Mouse (Mus musculus) intestine, postnatal 0 days (tissue): Measurements from ENCODE around the gene Pde5a. TPM values are rescaled to one million over a fixed set of nuclear protein-coding genes. Genes with fewer than 3 reads are reported as not detected.

ENCODE experiments used
- ATAC-seq: fragments of 200-750 bp; cut with Nextera tagmentation; 2 replicates; pipeline ENCODE4 v1.8.0; 2017; ENCODE audit warnings: mild to moderate bottlenecking, moderate TSS enrichment, moderate library complexity
- H3K27ac ChIP-seq: fragments of 300-500 bp; sonication (generic); 2 replicates; pipeline ENCODE4 v1.5.1; 2014; ENCODE audit warnings: mild to moderate bottlenecking, low read depth, low read length, moderate library complexity
- H3K27me3 ChIP-seq: fragments of 300-500 bp; sonication (generic); replicated peaks from 2 replicates; pipeline ENCODE4 v1.6.1; 2014; ENCODE audit warnings: low read length, mixed read lengths; ENCODE audit not compliant: control insufficient read depth, insufficient read depth
- H3K36me3 ChIP-seq: fragments of 300-500 bp; sonication (generic); 2 replicates; pipeline ENCODE4 v1.6.1; 2014; ENCODE audit warnings: mild to moderate bottlenecking, moderate library complexity; ENCODE audit not compliant: control insufficient read depth, insufficient read depth
- H3K4me1 ChIP-seq: fragments of 300-500 bp; sonication (generic); replicated peaks from 2 replicates; pipeline ENCODE4 v1.6.1; 2014; ENCODE audit warnings: antibody characterized with exemption, low read length, mixed read lengths; ENCODE audit not compliant: control insufficient read depth, insufficient read depth
- H3K4me2 ChIP-seq: fragments of 300-500 bp; sonication (generic); replicated peaks from 2 replicates; pipeline ENCODE4 v1.6.1; 2014; ENCODE audit warnings: low read depth, mild to moderate bottlenecking, moderate library complexity
- H3K4me3 ChIP-seq: fragments of 300-500 bp; sonication (generic); 2 replicates; pipeline ENCODE4 v1.5.1; 2014; ENCODE audit warnings: low read depth, low read length
- H3K9ac ChIP-seq: fragments of 300-500 bp; sonication (generic); 2 replicates; pipeline ENCODE4 v1.6.1; 2014; ENCODE audit warnings: mild to moderate bottlenecking, low read depth, low read length
- H3K9me3 ChIP-seq: fragments of 300-500 bp; sonication (generic); 2 replicates; pipeline ENCODE4 v1.6.1; 2016; ENCODE audit warnings: mixed run types; ENCODE audit not compliant: control insufficient read depth
- CTCF ChIP-seq: sonication (generic); IDR thresholded peaks from 2 replicates; pipeline ENCODE4 v1.5.1; 2016; ENCODE audit warnings: low read depth, mild to moderate bottlenecking, control low read depth, antibody characterized with exemption, moderate library complexity
- WGBS: fragments of 180-500 bp; shearing (Covaris S2); extraction: QIAGEN DNeasy Blood & Tissue Kit; methylation state at CpG from one replicate; pipeline ENCODE4 v1.1.7; 2014; 5-methylcytosine and 5-hydroxymethylcytosine counted together
- polyA plus RNA-seq: library from polyadenylated mRNA; unstranded; fragments of >200 nt; fragmentation: Nextera tagmentation; extraction: Ambion mirVana; gene quantifications from 2 replicates; pipeline ENCODE4 v1.2.1, GENCODE M21; 2015

The Pde5a gene
- polyA plus RNA-seq, 1 experiment from 2014 or later, result 9.0 TPM

GRCm38 (mm10) chr3:122696672-122697071 is 32.1 kb upstream of the Pde5a start:
- Histone ChIP-seq H3K27me3 (no peaks in the 10 kb centered on the region), H3K4me2 (no peak overlapping the region), H3K27ac (no peak overlapping the region), H3K9ac (no peak overlapping the region), H3K4me3 (no peak overlapping the region), H3K36me3 (no peaks in the 10 kb centered on the region), H3K4me1 (no peaks in the 10 kb centered on the region), H3K9me3 (no peaks in the 10 kb centered on the region)
- ATAC-seq, result no peak
- TF ChIP-seq CTCF, result no peak
- 63% methylated on average over 4 of the region's 4 CpGs for WGBS

GRCm38 (mm10) chr3:122704209-122704608 is 24.5 kb upstream of the Pde5a start:
- H3K27ac ChIP-seq, result no peak overlapping the region

GRCm38 (mm10) chr3:122705246-122705645 is 23.5 kb upstream of the Pde5a start:
- H3K27ac ChIP-seq, result no peak overlapping the region

More at GRCm38 (mm10) chr3:122704209-122704608, 24.5 kb upstream of the Pde5a start:
- Histone ChIP-seq H3K27me3 (no peaks in the 10 kb centered on the region), H3K36me3 (no peaks in the 10 kb centered on the region), H3K4me2 (no peak overlapping the region), H3K9me3 (no peaks in the 10 kb centered on the region), H3K4me3 (no peak overlapping the region), H3K4me1 (no peaks in the 10 kb centered on the region; the same call in 1 of the 2 replicates), H3K9ac (no peak overlapping the region)
- ATAC-seq, result no peak
- WGBS, result 41% methylated on average over 6 of the region's 6 CpGs
- no peak for TF ChIP-seq CTCF

GRCm38 (mm10) chr3:122708485-122708884 is 20.3 kb upstream of the Pde5a start:
- H3K36me3 ChIP-seq, result no peaks in the 10 kb centered on the region
- no peak overlapping the region for H3K9ac ChIP-seq
- WGBS, result 63% methylated on average over 6 of the region's 6 CpGs
- no peaks in the 10 kb centered on the region for H3K27me3 ChIP-seq
- no peak overlapping the region for H3K4me3 ChIP-seq
- H3K27ac ChIP-seq, result no peak overlapping the region
- no peak overlapping the region for H3K4me2 ChIP-seq
- ATAC-seq, result no peak
- TF ChIP-seq CTCF, result no peak
- H3K9me3 ChIP-seq, result no peaks in the 10 kb centered on the region
- H3K4me1 ChIP-seq, result no peaks in the 10 kb centered on the region; the same call in 1 of the 2 replicates

More at GRCm38 (mm10) chr3:122705246-122705645, 23.5 kb upstream of the Pde5a start:
- H3K4me3 ChIP-seq, result no peak overlapping the region
- H3K4me1 ChIP-seq, result no peaks in the 10 kb centered on the region; the same call in 1 of the 2 replicates
- no peak for TF ChIP-seq CTCF
- no peaks in the 10 kb centered on the region for H3K27me3 ChIP-seq
- no peak overlapping the region for H3K4me2 ChIP-seq
- 58% methylated on average over 7 of the region's 7 CpGs for WGBS
- H3K9me3 ChIP-seq, result no peaks in the 10 kb centered on the region
- no peak for ATAC-seq
- no peak overlapping the region for H3K9ac ChIP-seq
- H3K36me3 ChIP-seq, result no peaks in the 10 kb centered on the region

GRCm38 (mm10) chr3:122710141-122710540 is 18.6 kb upstream of the Pde5a start:
- Histone ChIP-seq H3K4me1 (no peaks in the 10 kb centered on the region), H3K36me3 (no peaks in the 10 kb centered on the region), H3K9me3 (no peaks in the 10 kb centered on the region), H3K27me3 (no peaks in the 10 kb centered on the region), H3K27ac (no peak overlapping the region), H3K9ac (no peak overlapping the region), H3K4me2 (no peak overlapping the region), H3K4me3 (no peak overlapping the region)
- WGBS, result 67% methylated on average over 3 of the region's 3 CpGs
- ATAC-seq, result no peak
- TF ChIP-seq CTCF, result no peak

GRCm38 (mm10) chr3:122718631-122719030 is 10.1 kb upstream of the Pde5a start:
- no peak overlapping the region for H3K4me3 ChIP-seq
- H3K9ac ChIP-seq, result no peak overlapping the region
- no peak for ATAC-seq
- H3K27me3 ChIP-seq, result no peaks in the 10 kb centered on the region
- no peak for TF ChIP-seq CTCF
- no peaks in the 10 kb centered on the region for H3K9me3 ChIP-seq
- H3K4me2 ChIP-seq, result no peak overlapping the region
- H3K36me3 ChIP-seq, result no peaks in the 10 kb centered on the region
- H3K4me1 ChIP-seq, result no peaks in the 10 kb centered on the region
- 76% methylated on average over 2 of the region's 2 CpGs for WGBS
- no peak overlapping the region for H3K27ac ChIP-seq

- H3K4me1 ChIP-seq, result no peaks in the 10 kb centered on the region
- H3K36me3 ChIP-seq, result no peaks in the 10 kb centered on the region
- H3K27ac ChIP-seq, result no peak overlapping the region
- no peak for TF ChIP-seq CTCF
- no peak overlapping the region for H3K9ac ChIP-seq
- no peak overlapping the region for H3K4me2 ChIP-seq
- H3K27me3 ChIP-seq, result no peaks in the 10 kb centered on the region
- 71% methylated on average over 9 of the region's 9 CpGs for WGBS
- no peak overlapping the region for H3K4me3 ChIP-seq
- no peaks in the 10 kb centered on the region for H3K9me3 ChIP-seq
- no peak for ATAC-seq
These were observed 7.2 kb upstream of the Pde5a start for GRCm38 (mm10) chr3:122721522-122721921.
